Mouse (Mus musculus) heart, postnatal 36 days (tissue): ENCODE data around the gene Mrgprb8. TPM values are rescaled to one million over a fixed set of nuclear protein-coding genes. Genes with fewer than 3 reads are reported as not detected.
"Not testable (repeated sequence)": the region's sequence is repeated elsewhere in the genome, so short reads cannot be mapped to it uniquely, and the experiment has no call there.

Experiments used
- DNase-seq, 2 experiments: peaks; one replicate each; pipeline ENCODE4 v3.0.0; 2021 to 2022
- intact Hi-C: fragments of 180-260 bp; cut with DNase I; formaldehyde crosslinking; loops from one replicate; pipeline ENCODE4 v1.15.1; 2025
- total RNA-seq, 2 experiments: library from RNA; stranded (reverse); gene quantifications; 2 replicates each; pipeline ENCODE4 v1.2.3; 2021

Mrgprb8 gene
- total RNA-seq, result not detected

DNA sequence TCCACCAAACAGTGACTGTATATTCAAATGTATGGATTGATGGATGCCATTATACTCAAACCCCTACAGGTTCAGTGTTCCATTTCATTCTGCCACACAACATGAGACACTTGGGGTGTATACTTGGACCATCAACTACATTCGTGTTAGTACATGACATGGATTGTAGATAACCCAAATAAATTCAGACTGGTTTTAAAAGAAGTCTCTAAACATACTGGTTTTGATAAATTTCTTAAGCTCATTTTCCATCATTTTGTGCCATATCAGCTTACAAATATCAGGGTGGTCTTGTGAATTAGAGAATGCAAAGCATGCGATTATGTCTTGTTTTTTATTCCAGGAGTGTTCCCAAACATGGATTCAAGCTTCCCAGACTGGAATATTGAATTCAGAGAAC lies at the start of gene Mrgprb8:
TSS of gene Mrgprb8 (plus strand) at position 301 of the 400 bp plus-strand sequence.
- DNase-seq, result no peak
- intact Hi-C loops, result no loop called here

DNA sequence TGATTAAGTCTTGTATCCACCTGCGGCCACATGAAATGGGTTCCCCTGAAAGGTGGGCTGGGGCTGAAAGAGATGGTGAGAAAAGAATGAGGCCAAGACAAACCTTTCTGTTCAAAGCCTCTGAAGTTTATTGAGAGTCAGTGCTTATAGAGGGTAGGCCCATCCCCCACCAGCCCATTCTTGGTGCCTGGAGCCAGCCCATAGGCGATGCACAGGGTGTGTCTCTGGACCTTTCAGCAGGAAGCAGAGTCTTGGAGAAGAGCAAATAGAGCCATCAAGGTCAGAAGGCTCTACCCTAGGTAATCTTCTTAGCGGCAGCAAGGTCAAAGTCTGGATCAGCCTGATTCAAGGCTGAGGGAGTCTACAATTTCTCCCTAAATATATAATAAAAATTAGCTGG lies 47.6 kb downstream of the Mrgprb8 start:
- DNase-seq, intact Hi-C loops: not testable (repeated sequence)

GRCm38 (mm10) chr7:48436581-48436980 lies 48.3 kb downstream of the Mrgprb8 start:
- no peak for DNase-seq
- intact Hi-C loops, result no loop called here

Other genes starting within 250 kb of the Mrgprb8 start
- gene Mrgprb5, start 219.5 kb upstream of the Mrgprb8 start, total RNA-seq, result not detected
- gene Mrgprb4, start 189.2 kb upstream of the Mrgprb8 start, total RNA-seq, result not detected
- gene Mrgprb1, start 67.8 kb downstream of the Mrgprb8 start, total RNA-seq, result under 1 TPM; 0.05 to 0.08 TPM
- not detected for gene Mrgprx2, start 110.8 kb downstream of the Mrgprb8 start, total RNA-seq
- gene Mrgprb2, start 169.6 kb downstream of the Mrgprb8 start, total RNA-seq, result under 1 TPM in 1 of 2 experiments, not detected in 1; 0.19 TPM